Mouse (Mus musculus): ENCODE measurements around the gene Olfr10.

- no peak for TF ChIP-seq CTCF (IDR thresholded peaks at IDR 0.05; ENCODE audit: low read depth, low read length)
- no peak for TF ChIP-seq POLR2A (IDR thresholded peaks at IDR 0.05; ENCODE audit: borderline replicate concordance, low read depth, low read length)
Measured at GRCm38 (mm10) chr11:49260598-49261312, 43.8 kb upstream of the Olfr10 start.
